Mouse (Mus musculus): ENCODE measurements around the gene Rapgef5.

Gene Rapgef5

DNA sequence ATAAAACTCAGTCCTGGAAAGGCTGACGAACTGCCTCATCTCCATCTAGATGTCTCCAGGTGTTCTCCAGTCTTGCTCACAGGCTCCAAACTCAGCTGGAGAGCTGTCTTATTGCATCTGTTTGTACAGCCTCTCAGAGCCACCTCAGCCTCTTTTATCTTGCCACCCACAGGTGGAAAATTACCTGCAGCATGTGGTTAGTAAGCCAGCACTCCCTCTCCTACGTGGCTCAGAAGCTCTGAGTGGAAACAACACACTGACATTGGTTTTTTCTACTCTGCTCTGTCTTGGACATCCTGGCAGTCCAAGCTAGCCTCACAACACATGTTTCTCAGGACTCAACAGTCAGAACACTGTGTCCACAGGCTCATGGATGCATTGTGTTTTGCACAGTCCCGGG, 162.6 kb downstream of the Rapgef5 start:
- no peak for DNase-seq

DNA sequence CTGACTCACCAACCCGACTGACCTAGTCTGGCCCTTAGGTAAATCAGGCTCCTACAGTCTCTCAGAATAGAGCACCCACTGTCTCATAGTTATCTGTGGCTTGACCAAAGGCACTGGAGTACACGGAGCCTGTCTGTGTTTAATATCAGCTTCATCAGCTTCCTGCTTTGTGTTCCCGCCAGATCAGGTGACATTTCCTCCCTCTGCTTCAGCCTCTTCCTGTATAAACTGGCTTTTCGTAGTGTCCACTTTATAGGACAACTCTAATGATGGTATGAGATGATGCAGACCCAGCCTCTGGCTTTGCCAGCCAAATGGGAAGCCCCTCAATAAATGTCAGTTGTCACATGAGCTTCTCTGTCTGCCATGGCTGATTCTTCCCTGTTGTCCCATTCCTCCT, 163.5 kb downstream of the Rapgef5 start:
- DNase-seq = no peak

DNA sequence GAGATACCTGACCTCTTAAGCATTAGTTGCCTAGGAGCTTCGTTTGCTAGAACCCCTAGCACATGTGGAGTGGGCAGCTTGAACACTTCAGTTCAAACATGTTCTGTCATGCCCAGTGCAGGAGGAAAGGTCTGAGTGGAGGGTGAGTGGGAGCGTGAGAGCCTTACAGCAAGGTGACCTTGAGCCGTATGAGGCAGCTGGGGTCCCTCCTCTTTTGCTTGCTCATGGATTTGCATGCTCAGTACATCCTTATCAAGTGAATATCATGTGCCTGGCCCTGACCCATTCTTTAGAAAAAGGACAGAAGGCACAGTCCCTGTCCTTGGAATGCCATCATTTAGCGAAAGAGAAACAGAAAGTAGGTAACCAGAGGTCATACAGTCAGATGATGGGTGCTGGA, 165.0 kb downstream of the Rapgef5 start:
- DNase-seq = no peak

DNA sequence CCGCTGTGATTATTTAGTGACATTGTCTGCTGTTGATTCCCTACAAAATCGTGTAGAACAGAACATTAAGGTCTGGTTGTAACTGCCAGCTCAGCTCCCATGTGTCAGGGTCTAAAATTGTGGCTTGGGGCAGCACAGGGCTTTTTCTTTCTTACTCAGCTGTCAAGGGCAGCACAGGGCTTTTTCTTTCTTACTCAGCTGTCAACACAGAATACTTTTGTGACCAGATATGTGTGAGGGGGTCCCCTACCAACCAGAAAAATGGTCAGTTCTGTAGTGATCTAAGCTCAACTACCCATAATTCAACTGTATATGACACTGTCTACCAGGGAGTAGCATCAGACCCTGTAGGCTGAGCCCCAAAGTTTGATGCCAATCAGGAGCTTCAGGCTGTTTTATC, 167.1 kb downstream of the Rapgef5 start:
- DNase-seq = no peak

DNA sequence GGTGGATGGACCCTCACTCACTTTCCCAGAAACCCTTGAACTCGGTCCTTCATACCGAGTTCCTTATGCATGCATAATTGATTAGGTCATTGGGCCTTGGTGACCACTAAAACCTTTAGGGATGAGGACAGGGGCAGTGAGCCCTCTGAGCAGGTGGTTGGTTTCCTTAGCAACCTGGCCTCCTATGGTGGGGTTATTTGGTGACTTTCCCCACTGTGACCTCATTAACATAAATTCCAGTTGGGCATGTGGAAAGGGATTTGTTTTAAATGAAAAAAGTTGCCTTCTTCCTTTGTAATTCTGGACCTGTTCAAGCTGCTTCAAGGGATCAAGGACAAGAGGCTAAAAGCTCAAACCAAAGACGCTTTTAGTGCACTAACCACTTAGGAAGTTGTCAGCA, 167.7 kb downstream of the Rapgef5 start:
- no peak for DNase-seq

DNA sequence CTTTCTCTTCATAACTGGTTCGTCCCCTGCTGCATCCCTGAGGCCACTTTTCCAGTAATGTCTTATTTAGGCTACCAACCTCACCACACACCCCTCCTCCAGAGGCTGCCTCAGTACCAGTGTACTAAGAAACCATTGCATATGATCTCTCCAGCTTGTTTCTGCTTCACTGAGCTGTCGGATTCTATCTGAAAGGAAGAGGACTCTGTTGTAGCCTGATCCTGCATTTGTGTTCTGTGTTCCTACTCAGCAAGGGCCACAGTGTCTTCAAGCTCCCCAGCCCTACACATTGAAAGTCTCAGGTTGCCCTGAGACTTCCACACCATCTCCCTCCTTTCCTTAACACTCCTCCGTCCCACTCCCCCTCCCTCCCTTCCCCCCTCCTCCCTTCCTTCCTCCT, 168.5 kb downstream of the Rapgef5 start:
- no peak for DNase-seq

DNA sequence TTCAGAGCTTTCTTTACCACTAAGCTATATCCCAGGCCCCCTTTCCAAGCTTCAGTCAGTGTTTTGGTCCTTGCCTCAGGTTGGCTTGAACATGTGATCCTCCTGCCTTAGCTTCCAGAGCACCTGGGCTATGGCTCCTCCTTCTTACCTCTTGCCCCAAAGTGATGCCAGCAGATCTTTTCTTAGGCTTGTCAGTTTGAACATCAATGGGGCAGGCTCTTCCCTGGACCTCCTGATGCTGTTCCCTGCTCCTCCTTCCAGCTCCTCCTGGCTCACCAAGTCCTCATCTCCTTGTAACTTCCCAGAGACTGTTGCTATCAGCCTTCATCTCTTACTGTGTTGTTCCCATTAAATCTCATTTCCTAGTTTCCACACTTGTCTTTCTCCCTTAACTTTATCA, 169.1 kb downstream of the Rapgef5 start:
- no peak for DNase-seq

DNA sequence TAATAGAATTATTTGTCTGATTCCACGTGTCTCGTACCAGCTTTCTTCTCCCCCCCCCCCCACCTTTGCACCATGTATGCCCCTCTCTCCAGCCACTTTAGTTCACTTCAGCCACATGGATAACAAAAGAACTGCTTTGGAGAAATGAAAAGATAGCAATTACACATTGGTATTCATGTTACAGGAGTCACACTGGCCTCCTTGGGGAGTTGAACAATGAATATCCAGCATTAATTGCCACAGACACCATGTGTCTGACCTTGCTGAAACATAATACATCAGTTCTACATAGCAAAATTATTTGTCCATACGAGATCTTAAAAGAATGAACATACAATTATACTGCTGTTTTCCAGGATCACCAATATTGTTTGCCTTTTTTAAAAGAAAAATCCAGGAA, 170.5 kb downstream of the Rapgef5 start:
- no peak for DNase-seq

DNA sequence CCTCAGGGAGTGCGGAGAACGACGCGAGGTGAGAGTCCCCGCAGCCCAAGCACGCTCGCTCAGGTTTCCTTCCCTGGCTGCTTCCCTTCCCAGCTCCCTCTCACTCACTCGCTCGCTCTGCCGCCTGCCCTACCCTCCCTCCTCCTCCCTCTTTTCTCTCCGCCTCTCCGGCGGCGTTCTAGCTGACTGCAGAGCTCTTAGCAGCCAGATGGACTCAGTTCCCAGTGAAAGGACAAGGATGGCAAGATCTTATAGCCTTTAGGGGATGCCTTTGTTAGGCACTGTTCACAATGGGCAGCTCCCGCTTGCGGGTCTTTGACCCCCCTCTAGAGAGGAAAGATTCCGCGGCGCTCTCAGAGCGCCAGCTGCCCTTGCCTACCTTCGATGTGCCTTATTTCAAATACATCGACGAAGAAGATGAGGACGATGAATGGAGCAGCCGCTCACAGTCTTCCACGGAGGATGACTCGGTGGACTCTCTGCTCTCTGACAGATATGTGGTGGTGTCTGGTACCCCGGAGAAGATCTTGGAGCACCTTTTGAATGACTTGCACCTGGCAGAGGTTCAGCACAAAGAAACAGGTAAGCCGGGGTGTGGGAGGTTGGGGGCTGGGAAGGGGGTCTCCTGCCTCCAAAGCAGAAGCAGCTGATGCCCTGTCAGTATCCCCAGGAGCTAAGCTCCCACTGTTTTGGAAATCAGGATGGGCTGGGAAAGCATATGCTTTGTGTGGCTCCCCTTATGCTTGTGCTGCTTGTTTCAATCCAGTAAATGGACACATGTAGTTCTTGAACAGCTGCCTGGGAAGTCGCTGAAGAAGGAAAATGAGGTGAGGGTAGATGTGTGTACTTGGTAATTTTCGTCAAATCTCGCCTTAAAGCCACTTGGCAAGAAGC, 172.6 kb downstream of the Rapgef5 start:
- peak; percentile 27 for DNase-seq

DNA sequence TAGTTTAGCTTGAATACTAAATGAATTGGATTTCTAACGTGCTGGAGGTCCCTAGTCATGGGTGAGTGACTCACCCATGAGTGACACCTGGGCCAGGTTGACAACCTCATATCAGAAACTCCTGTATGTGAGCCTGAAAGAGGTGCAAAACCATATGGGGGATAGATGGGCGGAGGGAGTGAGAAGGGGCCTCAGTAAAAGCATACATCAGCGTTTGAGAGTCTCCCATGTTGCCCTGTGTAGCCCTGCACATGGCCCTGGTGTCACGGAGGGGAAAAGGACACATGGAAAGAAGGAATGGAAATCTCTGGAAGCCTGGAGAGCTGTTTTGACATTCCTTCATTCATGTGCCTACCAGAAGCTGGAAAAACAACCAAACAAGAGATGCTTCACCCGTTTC, 175.1 kb downstream of the Rapgef5 start:
- DNase-seq = no peak

DNA sequence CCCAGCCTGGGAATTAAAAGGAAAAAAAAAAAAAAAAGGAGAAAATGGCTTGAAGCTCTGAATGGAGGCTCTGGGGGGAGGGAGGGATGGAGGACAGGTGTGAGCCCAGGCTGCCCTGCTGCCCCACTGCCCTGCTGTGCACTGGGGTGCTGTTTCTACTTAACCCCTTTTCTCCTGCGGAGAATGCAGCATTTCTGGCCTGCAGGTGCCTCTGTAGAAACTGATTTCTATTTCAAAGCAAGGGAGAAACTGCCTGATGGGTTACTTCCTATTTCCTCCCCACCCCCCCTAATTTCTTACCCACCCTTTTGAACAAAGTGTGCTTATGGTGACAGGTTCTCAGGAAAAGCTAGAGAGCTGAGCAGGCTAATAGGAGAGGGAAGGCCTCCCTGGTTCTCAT, 176.5 kb downstream of the Rapgef5 start:
- no peak for DNase-seq

DNA sequence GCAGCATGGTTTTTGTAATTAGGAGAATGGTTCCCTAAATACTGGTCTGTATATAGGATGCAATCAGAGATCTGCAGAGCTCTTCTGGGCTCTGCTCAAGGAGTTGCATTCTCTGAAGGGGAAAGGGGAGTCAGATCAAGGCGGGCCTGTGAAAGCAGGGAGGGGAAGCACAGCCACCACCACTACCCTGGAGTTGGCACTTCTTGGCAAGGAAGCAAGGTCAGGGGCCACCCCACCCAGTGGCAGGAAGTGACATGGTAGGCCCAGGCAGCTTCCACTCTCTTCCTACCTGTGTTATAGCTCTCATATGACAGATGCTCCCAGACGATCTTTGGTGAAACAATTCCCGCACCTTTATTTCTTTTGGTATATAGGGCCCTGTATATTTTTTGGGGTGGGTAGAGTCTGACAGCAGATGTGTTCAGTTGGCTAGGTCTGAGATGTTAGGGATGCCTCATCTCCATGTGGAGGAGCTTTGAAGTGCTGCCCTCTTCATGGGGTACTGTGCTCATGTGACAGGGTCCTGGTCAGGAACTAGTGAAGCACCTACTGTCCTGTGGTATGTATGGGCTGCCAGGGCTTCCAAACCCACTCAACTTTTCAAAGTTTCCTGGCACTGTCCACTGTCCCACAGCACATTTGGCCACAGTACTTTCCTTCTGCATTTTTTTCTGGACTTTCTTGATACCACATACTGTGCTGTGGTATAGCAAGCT, 183.8 kb downstream of the Rapgef5 start:
- no peak for DNase-seq

DNA sequence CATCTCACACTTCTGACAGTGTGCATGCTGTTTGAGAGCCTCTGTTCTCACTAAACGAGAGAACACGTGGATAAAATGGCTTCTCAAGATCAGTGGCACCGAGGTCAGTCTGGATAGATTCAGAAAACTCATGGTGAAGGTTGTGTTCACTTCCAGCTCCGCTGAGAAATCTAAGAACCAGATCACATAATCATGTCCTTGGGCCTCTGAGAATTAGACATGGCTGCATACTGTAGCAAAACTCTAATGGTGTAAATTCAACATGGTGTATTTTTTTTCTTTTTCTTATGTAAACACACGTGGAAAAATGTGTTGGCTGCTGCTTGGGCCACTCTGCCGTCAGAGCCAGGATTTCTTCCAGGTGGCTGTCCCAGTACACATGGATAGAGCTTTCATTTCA, 184.6 kb downstream of the Rapgef5 start:
- no peak for DNase-seq

DNA sequence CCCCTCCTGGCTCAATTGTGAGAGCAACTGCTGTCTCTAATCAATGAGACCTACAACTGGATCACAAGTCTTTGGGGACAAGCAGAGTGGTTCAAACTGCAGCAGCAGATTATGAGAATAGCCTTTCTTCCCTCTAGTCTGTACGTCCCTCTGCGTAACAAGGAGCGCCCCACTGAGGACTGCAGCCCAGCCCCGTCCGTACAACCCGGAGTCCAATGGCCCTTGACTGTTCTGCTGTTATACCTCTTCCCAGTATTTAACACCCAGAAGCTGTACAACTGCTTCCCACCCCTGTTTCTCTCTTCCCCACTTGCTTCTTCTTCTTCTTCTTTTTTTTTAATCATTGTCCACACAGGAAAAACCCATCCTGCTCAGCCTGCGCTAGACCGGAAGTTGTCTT, 186.0 kb downstream of the Rapgef5 start:
- DNase-seq = no peak

DNA sequence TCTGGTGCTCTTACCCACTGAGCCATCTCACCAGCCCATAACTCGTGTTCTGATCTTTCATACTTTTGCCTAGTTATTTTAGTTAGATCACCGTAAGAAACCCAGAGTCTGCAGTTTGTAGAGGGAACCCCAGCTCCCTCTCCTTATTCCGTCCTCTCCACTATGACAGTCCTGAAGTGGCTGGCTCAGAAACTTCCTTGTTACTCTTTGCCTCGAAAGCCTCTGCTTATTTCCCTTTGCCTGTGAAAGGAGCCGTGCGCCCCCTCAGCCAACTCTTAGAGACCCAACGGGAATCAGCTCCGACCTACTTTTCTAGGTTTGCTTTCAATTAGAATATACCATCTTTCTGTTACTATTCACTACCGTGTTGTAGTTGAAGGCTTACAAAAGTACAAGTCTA, 186.6 kb downstream of the Rapgef5 start:
- DNase-seq = no peak

DNA sequence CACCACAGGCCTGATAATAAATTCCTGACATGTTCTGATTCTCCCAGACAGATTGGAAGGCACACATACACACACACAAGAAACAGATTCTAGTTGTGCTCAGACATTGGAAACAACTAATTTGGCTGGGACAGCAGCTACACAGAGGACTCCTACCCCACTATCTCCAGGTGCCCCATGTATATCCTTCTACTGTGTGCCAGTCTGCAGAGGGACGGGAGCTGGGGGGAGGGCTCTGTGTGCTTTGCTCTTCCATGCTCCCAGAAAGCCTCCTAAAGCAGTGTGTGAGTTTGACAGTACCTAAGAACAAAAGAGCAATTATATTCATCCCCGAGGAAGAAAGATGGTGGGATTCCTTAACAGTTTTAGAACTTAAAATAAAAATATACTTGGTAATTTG, 187.1 kb downstream of the Rapgef5 start:
- no peak for DNase-seq

DNA sequence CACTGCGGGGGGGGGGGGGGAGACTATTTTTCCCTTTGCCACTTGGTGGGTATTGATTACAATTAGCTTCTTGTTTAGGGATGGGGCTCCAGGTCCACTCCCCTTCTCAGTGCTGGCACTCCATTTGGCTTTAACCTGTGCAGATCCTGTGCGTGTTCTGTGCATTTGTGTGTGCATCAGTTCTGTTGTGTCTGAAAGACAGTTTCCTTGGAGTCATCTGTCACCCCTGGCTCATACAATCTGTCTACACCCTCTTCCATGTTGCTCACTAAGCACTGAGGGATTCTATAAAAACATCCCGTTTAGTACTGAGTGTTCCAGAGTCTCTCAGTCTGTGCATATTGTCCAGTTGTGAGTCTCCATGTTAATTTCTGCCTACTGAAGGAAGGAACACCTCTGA, 189.0 kb downstream of the Rapgef5 start:
- DNase-seq = no peak

DNA sequence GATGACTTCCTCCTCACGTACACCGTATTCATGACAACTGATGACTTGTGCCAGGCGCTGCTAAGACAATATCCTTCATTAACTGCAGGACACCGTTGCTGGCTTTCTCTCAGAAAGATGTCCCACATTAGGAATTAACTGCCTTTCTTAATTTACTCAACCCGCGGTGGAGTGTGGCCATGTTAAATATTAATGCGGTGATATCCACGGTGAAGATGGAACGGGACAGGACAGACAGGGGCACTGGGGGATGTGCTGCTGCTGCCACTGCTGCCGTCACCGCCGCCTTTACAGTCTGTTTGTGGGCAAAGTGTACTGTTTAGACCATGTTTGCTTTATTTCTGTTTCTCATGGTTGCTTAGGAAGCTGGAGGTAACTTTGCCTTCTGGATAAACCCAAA, 193.0 kb downstream of the Rapgef5 start:
- DNase-seq = no peak

DNA sequence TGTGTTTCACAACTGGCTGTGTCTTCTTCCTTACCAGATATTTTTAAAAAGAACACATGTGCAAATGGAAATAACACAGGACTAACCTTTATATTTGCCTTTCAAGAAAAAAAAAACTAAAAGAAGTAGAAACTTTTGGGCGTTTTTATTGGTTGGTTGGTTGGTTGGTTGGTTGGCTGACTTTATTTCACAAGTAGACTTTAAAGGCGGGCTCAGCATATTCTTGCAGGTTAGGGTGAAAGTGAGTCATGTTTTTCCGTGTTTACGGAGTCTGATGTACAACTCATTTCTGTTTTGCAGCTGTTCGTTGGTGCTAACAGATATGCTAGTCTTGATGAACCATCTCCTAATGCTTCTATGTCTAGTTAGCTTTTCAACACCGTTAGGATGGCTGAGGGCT, 196.2 kb downstream of the Rapgef5 start:
- DNase-seq = no peak

DNA sequence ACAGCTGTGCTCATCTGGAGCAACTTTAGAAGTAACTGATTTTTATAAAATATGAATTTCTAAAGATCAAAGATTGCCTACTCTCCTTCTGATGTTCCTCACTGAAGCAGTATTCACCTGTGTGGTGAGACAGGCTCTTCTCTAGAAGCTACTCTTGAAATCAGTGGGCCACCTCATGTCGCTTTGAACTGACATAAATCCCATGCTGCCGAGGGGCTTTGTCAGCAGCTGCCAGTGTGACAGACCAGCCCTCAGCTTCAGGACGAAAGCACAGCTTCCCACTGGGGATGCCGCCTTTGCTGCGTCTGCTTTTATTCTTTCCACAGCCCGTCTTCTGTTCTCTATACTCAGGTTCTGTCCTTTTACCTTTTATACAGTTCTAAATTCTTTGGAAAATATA, 197.3 kb downstream of the Rapgef5 start:
- no peak for DNase-seq

DNA sequence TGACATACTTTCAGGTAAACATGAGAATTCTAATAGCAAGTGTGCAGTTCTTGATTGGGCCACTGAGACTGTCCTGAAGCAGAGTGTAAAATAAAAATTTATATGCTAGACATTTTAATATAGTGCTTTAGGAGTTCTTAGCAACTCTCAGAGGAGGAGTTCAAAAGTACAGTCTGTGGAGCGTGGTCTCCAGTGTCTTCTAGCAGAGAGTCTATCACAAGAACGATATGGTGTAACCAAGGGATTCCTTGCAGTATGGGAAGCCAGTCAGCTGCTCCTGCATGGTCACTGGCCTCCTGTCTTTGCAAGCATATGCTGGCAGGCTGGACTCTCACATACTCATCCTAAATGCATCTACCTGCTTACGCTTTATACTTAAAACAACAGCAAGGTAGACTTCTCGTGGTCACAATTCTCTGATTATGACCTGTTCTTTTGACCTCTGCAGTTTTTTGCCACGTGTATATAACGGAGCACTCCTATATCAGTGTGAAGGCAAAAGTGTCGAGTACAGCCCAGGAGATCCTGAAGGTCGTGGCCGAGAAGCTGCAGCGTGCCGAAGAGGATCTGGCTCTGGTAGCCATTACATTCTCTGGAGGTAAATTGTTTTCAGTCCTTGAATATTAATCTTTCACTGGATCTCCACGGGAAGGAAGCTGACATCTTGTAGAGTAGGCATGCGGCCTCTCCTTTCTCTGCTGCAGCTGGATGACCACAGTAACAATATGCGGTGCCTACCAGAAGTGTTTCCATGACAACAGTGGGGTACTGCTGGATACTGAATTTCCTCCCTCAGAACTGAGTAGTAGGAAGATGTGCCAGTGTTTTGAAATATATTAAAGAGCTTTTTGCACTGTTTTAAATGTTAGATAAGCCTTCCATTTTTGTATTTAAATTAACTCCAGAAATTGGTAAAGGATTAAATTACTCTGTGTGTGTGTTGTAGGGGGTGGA, 204.8 kb downstream of the Rapgef5 start:
- no peak for DNase-seq

DNA sequence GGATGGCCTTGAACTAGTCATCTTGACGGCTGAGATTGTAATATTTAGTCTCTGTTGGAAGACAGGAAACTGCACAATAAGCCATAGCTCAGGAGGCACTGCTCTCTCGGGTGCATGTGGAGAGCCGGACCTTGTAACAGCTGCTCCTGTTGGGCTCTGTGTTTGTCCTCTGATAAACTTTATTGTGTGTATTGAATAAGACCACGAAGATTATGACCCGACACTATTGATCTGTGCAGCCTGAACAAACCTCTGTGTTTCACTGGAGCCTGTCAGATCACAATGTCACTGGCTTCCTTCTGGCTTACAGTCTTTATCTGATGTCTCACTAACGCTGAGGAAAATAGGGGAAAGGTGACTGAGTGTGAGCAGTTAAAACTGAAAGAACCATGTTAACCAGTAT, 205.5 kb downstream of the Rapgef5 start:
- no peak for DNase-seq

DNA sequence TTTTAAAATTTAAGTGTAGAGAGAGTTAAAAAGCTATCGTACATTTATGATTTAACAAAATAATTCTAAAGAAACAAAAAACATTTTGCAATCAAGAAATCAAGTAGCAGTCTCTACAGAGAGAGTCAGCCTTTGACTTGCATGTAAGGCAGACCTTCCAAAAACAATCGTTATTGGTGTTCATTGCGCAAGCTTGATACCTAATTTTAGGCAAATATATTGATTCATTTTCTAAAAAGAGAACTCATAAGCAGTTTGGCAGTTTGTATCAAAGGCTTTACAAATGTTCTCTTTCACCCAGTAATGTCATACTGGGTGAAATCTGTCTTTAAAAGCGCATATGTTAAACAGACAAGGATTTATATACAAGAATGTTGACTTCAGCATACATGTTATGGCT, 208.7 kb downstream of the Rapgef5 start:
- no peak for DNase-seq

Data from cerebellum, adult 11-12 months (tissue).